13 mouse cellular contexts compared by ENCODE assay signal in genomic region chr9:103506968-103507584, GRCm38 (mm10). TPM values are rescaled to one million over a fixed set of nuclear protein-coding genes. Genes with fewer than 3 reads are reported as not detected.
DNase-seq lines count a peak whose midpoint lies in the region; ATAC-seq lines count a peak whose summit lies in the region.
"Had no signal": no experiment of that assay in that cellular context is flagged by ENCODE, and none has a peak within 500 bp of the region (broad histone marks: within the 10 kb centered on the region; RNA-seq: fewer than 3 reads in every experiment).

No protein-coding gene starts in this region.

- H3K27me3 ChIP-seq in kidney, embryonic 15.5 days, result no peaks in the 10 kb centered on the region
- no peaks in the 10 kb centered on the region for H3K27me3 ChIP-seq in intestine, embryonic 16.5 days (replicated peaks; ENCODE audit: control insufficient read depth, insufficient read depth, low read length)
- H3K27me3 ChIP-seq: limb, embryonic 12.5 days; lung, embryonic 15.5 days; Patski had no signal

- no peak overlapping the region for H3K9ac ChIP-seq in kidney, embryonic 15.5 days
- H3K9ac ChIP-seq in intestine, embryonic 16.5 days (ENCODE audit: low read depth, low read length), result no peak overlapping the region
- H3K9ac ChIP-seq: limb, embryonic 12.5 days; lung, embryonic 15.5 days had no signal

- no peaks in the 10 kb centered on the region for H3K9me3 ChIP-seq in kidney, embryonic 15.5 days (replicated peaks)
- no peaks in the 10 kb centered on the region for H3K9me3 ChIP-seq in intestine, embryonic 16.5 days (ENCODE audit: control insufficient read depth, low read length)
- H3K9me3 ChIP-seq: limb, embryonic 12.5 days; lung, embryonic 15.5 days had no signal

- no peaks in the 10 kb centered on the region for H3K36me3 ChIP-seq in kidney, embryonic 15.5 days
- no peaks in the 10 kb centered on the region for H3K36me3 ChIP-seq in intestine, embryonic 16.5 days (ENCODE audit: control insufficient read depth, insufficient read depth, low read length)
- H3K36me3 ChIP-seq: limb, embryonic 12.5 days; lung, embryonic 15.5 days had no signal

- 49% methylated on average over 7 of the region's 7 CpGs for WGBS in kidney, embryonic 15.5 days
- 43% methylated on average over 7 of the region's 7 CpGs for WGBS in intestine, embryonic 16.5 days

- no peak overlapping the region for H3K4me2 ChIP-seq in kidney, embryonic 15.5 days
- 0 out of 2 replicates have a peak overlapping the region, but pooled peaks have one; percentile 5 for H3K4me2 ChIP-seq in intestine, embryonic 16.5 days (ENCODE audit: low read depth, low read length)
- H3K4me2 ChIP-seq: limb, embryonic 12.5 days; lung, embryonic 15.5 days had no signal

- no peak overlapping the region for H3K4me3 ChIP-seq in kidney, embryonic 15.5 days (replicated peaks)
- H3K4me3 ChIP-seq in intestine, embryonic 16.5 days (ENCODE audit: low read length), result no peak overlapping the region
- H3K4me3 ChIP-seq: limb, embryonic 12.5 days; lung, embryonic 15.5 days; megakaryocyte, embryonic 14.5 days had no signal

- peak; percentile 57 for ATAC-seq in kidney, embryonic 15.5 days (replicated peaks; ENCODE audit: low FRiP score)
- peak; percentile 91 for ATAC-seq in intestine, embryonic 16.5 days
- ATAC-seq: Patski had no signal

- peaks cover 26% of the 10 kb centered on the region for H3K4me1 ChIP-seq in kidney, embryonic 15.5 days
- peaks cover 8% of the 10 kb centered on the region for H3K4me1 ChIP-seq in intestine, embryonic 16.5 days (ENCODE audit: control insufficient read depth, insufficient read depth, low read length)
- H3K4me1 ChIP-seq: lung, embryonic 15.5 days; megakaryocyte, embryonic 14.5 days had no signal

- no peak for DNase-seq in kidney, postnatal 4 days
- DNase-seq in thymus, postnatal 0 days (ENCODE audit: low spot score), result peak; percentile 27
- DNase-seq in thymus, postnatal 4 days, result no peak
- no peak for DNase-seq in spleen, postnatal 10 days (ENCODE audit: low spot score in 2 of 2)
- no peak for DNase-seq in left cerebral cortex, postnatal 25 days (ENCODE audit: low spot score in 2 of 2)
- DNase-seq: gastrocnemius, postnatal 10 days; heart, postnatal 14 days had no signal

- intact Hi-C loops in left cerebral cortex, postnatal 25 days (cut with DNase I), result no loop called here

- no peak overlapping the region; the same call in 1 of the 2 replicates for H3K27ac ChIP-seq in kidney, embryonic 15.5 days
- peak overlapping the region; percentile 59; the same call in 1 of the 2 replicates for H3K27ac ChIP-seq in intestine, embryonic 16.5 days (ENCODE audit: low read length)
- H3K27ac ChIP-seq: limb, embryonic 12.5 days; lung, embryonic 15.5 days had no signal

RNA-seq across cellular contexts. Expression of gene Bfsp2, which starts 26.9 kb away (rescaled TPM):
- 0.27 and 0.37 TPM in 2 replicates for polyA plus RNA-seq in kidney, embryonic 15.5 days (2015; fragmentation: Nextera tagmentation; extraction: Ambion mirVana)
- polyA plus RNA-seq in thymus, postnatal 0 days (2015; fragmentation: Nextera tagmentation; extraction: Ambion mirVana), result 3.0 and 3.1 TPM in 2 replicates
- polyA plus RNA-seq in intestine, embryonic 16.5 days (2015; fragmentation: Nextera tagmentation; extraction: Ambion mirVana), result not detected in 2 replicates
- total RNA-seq in left cerebral cortex, postnatal 25 days (2021), result 1 to 10 TPM; 4.3 to 5.5 TPM
- polyA plus RNA-seq: Patski had no signal
